Mouse (Mus musculus) liver, embryonic 16.5 days (tissue): Measurements from ENCODE around the gene Erich6b. TPM values are rescaled to one million over a fixed set of nuclear protein-coding genes. Genes with fewer than 3 reads are reported as not detected.

ENCODE experiments used
- ATAC-seq: fragments of 200-750 bp; cut with Nextera tagmentation; 2 replicates; pipeline ENCODE4 v1.8.0; 2017; ENCODE audit warnings: low read depth, mild to moderate bottlenecking, moderate number of reproducible peaks, moderate library complexity
- H3K27ac ChIP-seq: fragments of 300-500 bp; sonication (generic); 2 replicates; pipeline ENCODE4 v1.5.1; 2014; ENCODE audit warnings: mild to moderate bottlenecking, low read length
- H3K27me3 ChIP-seq: fragments of 300-500 bp; sonication (generic); 2 replicates; pipeline ENCODE4 v1.6.1; 2014; ENCODE audit warnings: low read depth, low read length, mixed read lengths; ENCODE audit not compliant: control insufficient read depth, insufficient read depth
- H3K36me3 ChIP-seq: fragments of 300-500 bp; sonication (generic); 2 replicates; pipeline ENCODE4 v1.6.1; 2014; ENCODE audit warnings: mild to moderate bottlenecking; ENCODE audit not compliant: control insufficient read depth, insufficient read depth
- H3K4me1 ChIP-seq: fragments of 300-500 bp; sonication (generic); 2 replicates; pipeline ENCODE4 v1.6.1; 2014; ENCODE audit warnings: low read depth, low read length, mixed read lengths; ENCODE audit not compliant: control insufficient read depth
- H3K4me2 ChIP-seq: fragments of 300-500 bp; sonication (generic); 2 replicates; pipeline ENCODE4 v1.6.1; 2014; ENCODE audit warnings: low read depth, low read length, mixed read lengths
- H3K4me3 ChIP-seq: fragments of 300-500 bp; sonication (generic); 2 replicates; pipeline ENCODE4 v1.5.1; 2014; ENCODE audit warnings: low read depth, mild to moderate bottlenecking, low read length
- H3K9ac ChIP-seq: fragments of 300-500 bp; sonication (generic); 2 replicates; pipeline ENCODE4 v1.6.1; 2014; ENCODE audit warnings: low read depth, low read length
- H3K9me3 ChIP-seq: fragments of 300-500 bp; sonication (generic); replicated peaks from 2 replicates; pipeline ENCODE4 v1.6.1; 2016; ENCODE audit warnings: low read length; ENCODE audit not compliant: control insufficient read depth
- WGBS: fragments of 180-500 bp; shearing (Covaris S2); extraction: QIAGEN DNeasy Blood & Tissue Kit; methylation state at CpG from one replicate; pipeline ENCODE4 v1.1.7; 2014; ENCODE audit not compliant: insufficient replicate concordance; 5-methylcytosine and 5-hydroxymethylcytosine counted together
- polyA plus RNA-seq: library from polyadenylated mRNA; unstranded; fragments of >200 nt; fragmentation: Nextera tagmentation; extraction: Ambion mirVana; gene quantifications from 2 replicates; pipeline ENCODE4 v1.2.1, GENCODE M21; 2015

Erich6b gene
- polyA plus RNA-seq, 1 experiment from 2014 or later, result not detected

DNA sequence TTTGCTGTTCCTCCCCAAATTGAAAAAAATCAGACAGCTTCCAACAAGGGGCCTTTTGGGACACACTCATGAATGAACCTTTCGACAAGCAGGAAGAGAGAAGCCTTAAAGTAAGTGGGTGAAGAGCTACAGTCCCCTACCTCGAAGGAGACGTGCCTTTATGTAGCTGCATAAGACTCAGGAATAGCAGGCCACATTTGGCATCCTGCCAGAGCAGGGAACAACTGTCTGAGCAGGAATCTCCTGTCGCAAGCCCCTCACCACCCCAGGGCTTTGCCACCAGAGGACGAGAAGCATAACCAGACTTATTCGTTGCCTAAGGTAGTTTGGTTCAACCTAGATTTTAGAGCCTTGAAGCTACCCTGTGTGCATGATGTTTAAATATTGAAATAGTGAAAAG, 34.3 kb downstream of the Erich6b start:
- Histone ChIP-seq H3K4me2 (no peak overlapping the region), H3K27me3 (no peaks in the 10 kb centered on the region), H3K9ac (no peak overlapping the region), H3K4me1 (no peaks in the 10 kb centered on the region), H3K4me3 (no peak overlapping the region), H3K36me3 (no peaks in the 10 kb centered on the region), H3K27ac (no peak overlapping the region), H3K9me3 (no peaks in the 10 kb centered on the region)
- no peak for ATAC-seq
- 50% methylated on average over 6 of the region's 6 CpGs for WGBS

DNA sequence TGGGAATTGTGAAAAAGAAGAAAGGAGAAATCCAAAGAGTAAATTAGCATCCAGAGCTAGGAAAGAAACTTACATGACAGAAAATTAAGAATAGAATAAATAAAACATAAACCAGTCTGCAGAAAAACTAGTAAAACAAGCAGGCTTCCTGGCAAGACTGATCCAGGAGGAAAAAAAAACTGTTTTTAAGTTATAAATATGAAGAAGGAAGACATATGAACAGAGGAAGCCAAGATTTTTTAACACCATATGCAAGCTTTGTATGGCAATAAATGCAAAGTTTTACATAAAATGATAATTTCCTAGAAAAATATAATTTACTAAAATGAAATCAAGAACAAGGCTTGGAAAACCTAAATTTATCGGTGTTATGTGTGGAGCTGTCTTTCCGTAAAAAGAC, 48.4 kb downstream of the Erich6b start:
- no peak for ATAC-seq
- no peaks in the 10 kb centered on the region for H3K27me3 ChIP-seq
- no peaks in the 10 kb centered on the region for H3K4me1 ChIP-seq
- H3K36me3 ChIP-seq, result no peaks in the 10 kb centered on the region
- no peak overlapping the region for H3K4me3 ChIP-seq
- WGBS, result 89% methylated on average over 2 of the region's 2 CpGs
- no peak overlapping the region for H3K27ac ChIP-seq
- H3K9me3 ChIP-seq, result no peaks in the 10 kb centered on the region
- H3K4me2 ChIP-seq, result no peak overlapping the region
- H3K9ac ChIP-seq, result no peak overlapping the region

DNA sequence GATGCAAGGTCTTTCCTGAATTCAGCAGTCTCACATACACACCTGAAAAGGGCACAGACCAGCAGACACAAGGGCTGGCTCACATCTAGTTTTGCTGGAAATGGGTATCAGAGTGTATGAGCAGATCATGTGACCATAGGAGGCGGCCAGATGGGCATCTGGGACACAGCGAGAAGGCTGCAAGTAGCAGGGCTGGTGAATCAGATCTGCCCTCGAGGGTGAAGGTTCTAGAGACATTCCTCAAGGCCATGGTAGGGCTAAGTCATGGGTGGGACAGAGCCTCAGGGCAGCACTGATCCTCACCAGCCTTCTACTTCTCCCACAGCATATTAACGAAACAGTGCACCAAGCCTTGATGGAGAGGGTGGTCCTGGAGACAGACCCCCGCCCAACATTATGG, 54.0 kb downstream of the Erich6b start:
- Histone ChIP-seq H3K36me3 (peaks cover 2% of the 10 kb centered on the region; the same call in 1 of the 2 replicates), H3K9me3 (no peaks in the 10 kb centered on the region), H3K4me1 (no peaks in the 10 kb centered on the region), H3K27me3 (no peaks in the 10 kb centered on the region), H3K4me3 (no peak overlapping the region), H3K9ac (no peak overlapping the region), H3K27ac (no peak overlapping the region), H3K4me2 (no peak overlapping the region)
- ATAC-seq, result no peak
- 64% methylated on average over 5 of the region's 5 CpGs for WGBS

DNA sequence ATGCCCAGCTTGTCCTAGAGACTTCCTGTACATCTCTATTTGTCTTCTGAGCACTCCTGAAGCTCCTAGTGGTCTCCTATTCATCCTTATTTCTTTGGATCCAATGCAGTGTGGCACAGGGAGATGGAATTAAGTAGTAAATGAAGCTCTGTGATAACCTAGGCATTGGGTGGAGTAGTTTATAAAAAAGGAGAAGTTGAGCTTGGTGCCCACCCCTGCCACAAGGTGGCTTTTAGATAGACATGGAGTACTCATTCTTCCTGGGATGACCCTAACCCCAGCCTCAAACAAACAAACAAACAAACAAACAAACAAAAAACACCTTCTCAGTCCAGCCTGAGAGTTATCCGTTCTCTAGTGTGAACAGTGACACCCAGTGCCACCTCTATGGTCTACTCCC, 55.9 kb downstream of the Erich6b start:
- Histone ChIP-seq H3K27ac (no peak overlapping the region), H3K4me2 (no peak overlapping the region), H3K4me1 (no peaks in the 10 kb centered on the region), H3K36me3 (peaks cover 7% of the 10 kb centered on the region), H3K9ac (no peak overlapping the region), H3K9me3 (no peaks in the 10 kb centered on the region), H3K27me3 (no peaks in the 10 kb centered on the region), H3K4me3 (no peak overlapping the region)
- no peak for ATAC-seq
- WGBS, result 60% methylated on average over 1 of the region's 1 CpGs

DNA sequence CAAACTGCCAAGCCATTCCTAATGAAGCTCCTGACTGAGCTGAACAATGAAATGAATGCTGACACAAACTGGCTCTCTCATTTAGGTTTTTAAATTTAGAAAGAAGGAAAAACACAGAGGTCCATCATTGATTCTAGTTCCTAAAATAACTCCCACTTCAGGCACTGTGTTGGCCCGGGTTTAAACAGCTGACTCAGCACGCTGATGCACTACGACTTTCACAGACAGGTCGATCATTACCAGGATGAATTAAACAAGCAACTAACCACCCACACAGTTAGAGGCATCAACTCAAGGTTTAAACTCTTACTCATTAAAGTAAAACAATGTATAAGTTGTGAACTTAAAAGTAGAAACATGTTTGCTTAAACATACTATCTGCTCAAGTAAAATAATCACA, 64.6 kb downstream of the Erich6b start:
- H3K36me3 ChIP-seq, result peaks cover 29% of the 10 kb centered on the region
- ATAC-seq, result no peak

DNA sequence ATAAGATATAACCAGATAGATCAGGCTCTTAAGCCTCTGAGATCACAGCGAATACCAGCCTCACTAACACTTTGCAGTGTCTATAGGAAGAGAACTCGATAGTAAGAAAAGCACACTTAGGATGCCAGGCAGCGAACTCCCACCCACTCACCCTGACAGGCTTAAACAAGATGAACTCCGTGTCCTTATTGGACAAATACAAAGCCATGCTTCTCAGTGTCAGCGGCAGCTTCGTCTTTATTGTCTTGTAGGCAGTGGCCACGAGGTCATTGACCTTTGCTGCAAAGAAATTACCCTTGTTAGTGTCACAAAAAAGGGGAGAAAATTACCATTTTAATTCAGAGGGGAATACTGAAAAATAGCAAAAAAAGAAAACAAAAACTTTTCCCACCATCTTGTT, 65.7 kb downstream of the Erich6b start:
- no peaks in the 10 kb centered on the region for H3K9me3 ChIP-seq
- H3K27ac ChIP-seq, result no peak overlapping the region
- no peaks in the 10 kb centered on the region for H3K27me3 ChIP-seq
- no peak overlapping the region for H3K4me3 ChIP-seq
- H3K4me2 ChIP-seq, result no peak overlapping the region
- no peak for ATAC-seq
- H3K9ac ChIP-seq, result no peak overlapping the region
- H3K4me1 ChIP-seq, result no peaks in the 10 kb centered on the region
- WGBS, result 75% methylated on average over 7 of the region's 7 CpGs
- H3K36me3 ChIP-seq, result peaks cover 30% of the 10 kb centered on the region

More for the DNA sequence above, 64.6 kb downstream of the Erich6b start:
- 75% methylated on average over 4 of the region's 4 CpGs for WGBS
- H3K27me3 ChIP-seq, result no peaks in the 10 kb centered on the region
- no peaks in the 10 kb centered on the region for H3K9me3 ChIP-seq
- no peak overlapping the region for H3K4me3 ChIP-seq
- no peak overlapping the region for H3K9ac ChIP-seq
- H3K27ac ChIP-seq, result no peak overlapping the region
- H3K4me2 ChIP-seq, result no peak overlapping the region
- no peaks in the 10 kb centered on the region for H3K4me1 ChIP-seq

DNA sequence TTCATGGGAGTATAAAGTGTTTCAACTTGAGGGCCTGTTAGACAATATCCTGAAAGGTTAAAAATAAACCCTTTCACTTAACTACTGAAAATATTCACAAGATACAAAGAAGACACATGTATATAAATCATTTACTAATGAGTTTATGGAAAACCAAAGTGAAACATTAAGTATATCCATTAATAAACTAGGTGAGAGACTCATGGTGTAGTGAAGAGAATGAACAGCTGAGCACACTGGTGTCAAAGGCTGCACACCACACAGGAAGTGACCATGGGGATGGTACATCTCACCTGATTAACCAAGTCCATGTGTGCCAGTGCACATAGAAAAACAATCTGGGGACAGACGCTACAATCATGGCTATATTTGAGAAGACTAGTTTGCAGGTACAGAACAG, 66.9 kb downstream of the Erich6b start:
- WGBS, result 81% methylated on average over 1 of the region's 1 CpGs
- no peaks in the 10 kb centered on the region for H3K4me1 ChIP-seq
- H3K9ac ChIP-seq, result no peak overlapping the region
- H3K4me3 ChIP-seq, result no peak overlapping the region
- peaks cover 25% of the 10 kb centered on the region for H3K36me3 ChIP-seq
- H3K4me2 ChIP-seq, result no peak overlapping the region
- H3K27me3 ChIP-seq, result no peaks in the 10 kb centered on the region
- H3K9me3 ChIP-seq, result no peaks in the 10 kb centered on the region
- no peak for ATAC-seq
- no peak overlapping the region for H3K27ac ChIP-seq

DNA sequence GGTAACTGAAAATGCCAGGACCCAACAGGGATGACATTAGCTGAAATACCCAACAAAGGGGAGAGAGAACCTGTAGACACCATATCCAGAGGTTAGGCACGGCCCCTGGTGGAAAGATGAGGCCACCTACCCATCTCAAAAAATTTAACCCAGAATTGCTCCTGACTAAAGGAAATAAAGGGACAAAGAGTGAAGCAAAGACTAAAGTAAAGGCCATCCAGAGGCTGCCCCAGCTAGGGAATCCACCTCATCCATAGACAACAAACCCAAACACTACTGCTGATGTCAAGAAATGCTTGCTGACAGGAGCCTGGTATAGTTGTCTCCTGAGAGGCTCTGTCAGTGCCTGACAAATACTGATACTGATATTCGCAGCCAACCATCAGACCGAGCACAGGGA, 69.7 kb downstream of the Erich6b start:
- H3K4me2 ChIP-seq, result no peak overlapping the region
- no peaks in the 10 kb centered on the region for H3K27me3 ChIP-seq
- ATAC-seq, result no peak
- no peak overlapping the region for H3K9ac ChIP-seq
- no peak overlapping the region for H3K4me3 ChIP-seq
- 86% methylated on average over 3 of the region's 3 CpGs for WGBS
- H3K4me1 ChIP-seq, result no peaks in the 10 kb centered on the region
- peaks cover 25% of the 10 kb centered on the region for H3K36me3 ChIP-seq
- H3K27ac ChIP-seq, result no peak overlapping the region
- no peaks in the 10 kb centered on the region for H3K9me3 ChIP-seq

DNA sequence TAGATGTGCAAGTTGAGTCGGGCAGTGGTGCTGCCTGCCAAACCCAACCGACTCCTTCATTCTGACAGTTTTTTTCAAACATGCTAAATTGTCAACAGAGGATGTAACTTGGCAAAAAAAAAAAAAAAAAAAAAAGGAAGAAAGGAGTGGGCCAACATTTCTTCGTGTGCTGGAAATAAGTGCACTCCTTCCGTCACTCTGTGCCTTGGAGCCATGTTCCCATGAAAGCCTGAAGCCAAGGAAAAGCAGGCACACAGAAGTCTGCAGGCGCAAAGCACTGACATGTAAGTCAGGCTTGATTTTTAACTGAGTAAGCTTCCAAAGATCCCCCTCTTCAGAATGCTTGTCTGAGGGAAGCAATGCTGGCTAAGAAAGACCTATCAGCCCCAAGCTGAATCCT, 70.6 kb downstream of the Erich6b start:
- H3K4me1 ChIP-seq, result no peaks in the 10 kb centered on the region
- no peak overlapping the region for H3K4me2 ChIP-seq
- H3K9me3 ChIP-seq, result no peaks in the 10 kb centered on the region
- H3K4me3 ChIP-seq, result no peak overlapping the region
- H3K27ac ChIP-seq, result no peak overlapping the region
- ATAC-seq, result no peak
- peaks cover 25% of the 10 kb centered on the region for H3K36me3 ChIP-seq
- no peak overlapping the region for H3K9ac ChIP-seq
- WGBS, result 80% methylated on average over 5 of the region's 5 CpGs
- no peaks in the 10 kb centered on the region for H3K27me3 ChIP-seq

DNA sequence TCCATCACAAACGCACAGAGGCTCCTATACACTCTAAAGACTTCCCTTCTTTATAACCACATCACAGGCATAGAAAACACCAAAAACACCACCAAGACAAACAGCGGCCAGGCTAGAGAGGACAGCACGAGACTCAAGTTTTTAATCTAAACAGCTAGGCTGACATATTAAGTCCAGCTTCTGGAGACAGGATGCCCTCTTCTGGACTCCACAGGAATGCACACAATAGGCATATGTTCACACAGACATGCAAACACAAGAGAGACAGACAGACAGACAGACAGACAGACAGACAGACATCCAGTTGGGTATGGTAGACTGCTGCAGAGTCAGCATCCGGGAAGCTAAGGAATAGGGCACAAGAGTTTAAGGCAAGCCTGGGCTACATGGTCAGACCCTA, 71.6 kb downstream of the Erich6b start:
- Histone ChIP-seq H3K9ac (no peak overlapping the region), H3K9me3 (no peaks in the 10 kb centered on the region), H3K27ac (no peak overlapping the region), H3K27me3 (no peaks in the 10 kb centered on the region), H3K4me2 (no peak overlapping the region), H3K36me3 (peaks cover 27% of the 10 kb centered on the region), H3K4me3 (no peak overlapping the region), H3K4me1 (no peaks in the 10 kb centered on the region)
- no peak for ATAC-seq
- WGBS, result 78% methylated on average over 4 of the region's 4 CpGs
